Mouse (Mus musculus): Measurements from ENCODE around the gene Laptm4a. TPM values are rescaled to one million over a fixed set of nuclear protein-coding genes. Genes with fewer than 3 reads are reported as not detected.

Gene Laptm4a
- polyA plus RNA-seq, 1 experiment from 2014 or later = 235 TPM

Other genes with a start within 250 kb of the Laptm4a start
- 40.9 and 43.8 TPM in 2 replicates for gene Pum2, start 247.5 kb upstream of the Laptm4a start, polyA plus RNA-seq (2015; fragmentation: Nextera tagmentation; extraction: Ambion mirVana)
- gene Sdc1, start 150.3 kb upstream of the Laptm4a start, polyA plus RNA-seq (2015; fragmentation: Nextera tagmentation; extraction: Ambion mirVana) = 17.8 and 25.9 TPM in 2 replicates
- gene Matn3, start 26.3 kb downstream of the Laptm4a start, polyA plus RNA-seq (2015; fragmentation: Nextera tagmentation; extraction: Ambion mirVana) = 1.4 and 1.9 TPM in 2 replicates
- gene Wdr35, start 52.2 kb downstream of the Laptm4a start, polyA plus RNA-seq (2015; fragmentation: Nextera tagmentation; extraction: Ambion mirVana) = 15.4 and 22.0 TPM in 2 replicates
- gene Ttc32, start 108.3 kb downstream of the Laptm4a start, polyA plus RNA-seq (2015; fragmentation: Nextera tagmentation; extraction: Ambion mirVana) = 11.8 and 13.9 TPM in 2 replicates